Mouse (Mus musculus): ENCODE results near the gene Git2. TPM values are rescaled to one million over a fixed set of nuclear protein-coding genes. Genes with fewer than 3 reads are reported as not detected.

The Git2 gene
- total and polyA plus RNA-seq, 2 experiments from 2014 or later: 33.8 to 41.8 TPM

GRCm38 (mm10) chr5:114719003-114719927 lies 56.1 kb downstream of the Git2 start:
- Histone ChIP-seq H3K27me3 (ENCODE audit: insufficient read depth, low read length) (no peaks in the 10 kb centered on the region), H3K36me3 (ENCODE audit: insufficient read depth, low read length) (peaks cover 76% of the 10 kb centered on the region), H3K4me3 (ENCODE audit: low read depth, low read length) (no peak overlapping the region), H3K27ac (ENCODE audit: low read depth, low read length) (no peak overlapping the region), H3K9me3 (ENCODE audit: low read length) (0 out of 2 replicates have a peak, but pooled peaks cover under 1% of the 10 kb centered on the region), H3K4me2 (ENCODE audit: low read depth, low read length, poor library complexity, severe bottlenecking) (no peak overlapping the region), H3K4me1 (ENCODE audit: insufficient read depth, low read length) (no peaks in the 10 kb centered on the region), H3K9ac (replicated peaks; ENCODE audit: low read length, poor library complexity, severe bottlenecking) (no peak overlapping the region)
- no peak for TF ChIP-seq CTCF (IDR thresholded peaks at IDR 0.05)
- 92% methylated on average over 20 of the region's 20 CpGs for WGBS
- DNase-seq (ENCODE audit: low spot score) (no peak), ATAC-seq (ENCODE audit: low FRiP score) (no peak)

GRCm38 (mm10) chr5:114718483-114718882 lies 56.8 kb downstream of the Git2 start:
- Histone ChIP-seq H3K4me1 (ENCODE audit: insufficient read depth, low read length) (no peaks in the 10 kb centered on the region), H3K27ac (ENCODE audit: low read depth, low read length) (no peak overlapping the region), H3K36me3 (ENCODE audit: insufficient read depth, low read length) (peaks cover 79% of the 10 kb centered on the region), H3K9me3 (ENCODE audit: low read length) (no peaks in the 10 kb centered on the region), H3K4me2 (ENCODE audit: low read depth, low read length, poor library complexity, severe bottlenecking) (no peak overlapping the region), H3K9ac (replicated peaks; ENCODE audit: low read length, poor library complexity, severe bottlenecking) (no peak overlapping the region), H3K4me3 (ENCODE audit: low read depth, low read length) (no peak overlapping the region), H3K27me3 (ENCODE audit: insufficient read depth, low read length) (no peaks in the 10 kb centered on the region)
- TF ChIP-seq CTCF (IDR thresholded peaks at IDR 0.05): no peak
- DNase-seq (ENCODE audit: low spot score) (peak; percentile 24), ATAC-seq (ENCODE audit: low FRiP score) (no peak)
- 86% methylated on average over 13 of the region's 13 CpGs for WGBS

- ATAC-seq (ENCODE audit: low FRiP score) (no peak), DNase-seq (ENCODE audit: low spot score) (no peak)
- 97% methylated on average over 8 of the region's 8 CpGs for WGBS
- Histone ChIP-seq H3K9ac (replicated peaks; ENCODE audit: low read length, poor library complexity, severe bottlenecking) (no peak overlapping the region), H3K4me1 (ENCODE audit: insufficient read depth, low read length) (no peaks in the 10 kb centered on the region), H3K4me2 (ENCODE audit: low read depth, low read length, poor library complexity, severe bottlenecking) (no peak overlapping the region), H3K36me3 (ENCODE audit: insufficient read depth, low read length) (peaks cover 83% of the 10 kb centered on the region), H3K4me3 (ENCODE audit: low read depth, low read length) (no peak overlapping the region), H3K9me3 (ENCODE audit: low read length) (no peaks in the 10 kb centered on the region), H3K27me3 (ENCODE audit: insufficient read depth, low read length) (no peaks in the 10 kb centered on the region), H3K27ac (ENCODE audit: low read depth, low read length) (no peak overlapping the region)
- TF ChIP-seq CTCF (IDR thresholded peaks at IDR 0.05): no peak
Measured at GRCm38 (mm10) chr5:114717937-114718336, 57.4 kb downstream of the Git2 start.

- H3K9ac ChIP-seq (replicated peaks; ENCODE audit: low read length, poor library complexity, severe bottlenecking): no peak overlapping the region
- H3K36me3 ChIP-seq (ENCODE audit: insufficient read depth, low read length): peaks cover 80% of the 10 kb centered on the region
- 91% methylated on average over 12 of the region's 12 CpGs for WGBS
- H3K27me3 ChIP-seq (ENCODE audit: insufficient read depth, low read length): no peaks in the 10 kb centered on the region
- no peak overlapping the region for H3K4me2 ChIP-seq (ENCODE audit: low read depth, low read length, poor library complexity, severe bottlenecking)
- DNase-seq (ENCODE audit: low spot score) (no peak), ATAC-seq (ENCODE audit: low FRiP score) (no peak)
- no peaks in the 10 kb centered on the region for H3K4me1 ChIP-seq (ENCODE audit: insufficient read depth, low read length)
- H3K4me3 ChIP-seq (ENCODE audit: low read depth, low read length): no peak overlapping the region
- TF ChIP-seq CTCF (IDR thresholded peaks at IDR 0.05): no peak
- H3K27ac ChIP-seq (ENCODE audit: low read depth, low read length): no peak overlapping the region
- H3K9me3 ChIP-seq (ENCODE audit: low read length): no peaks in the 10 kb centered on the region
Measured at GRCm38 (mm10) chr5:114717292-114717691, 58.0 kb downstream of the Git2 start.

GRCm38 (mm10) chr5:114714551-114714950 lies 60.8 kb downstream of the Git2 start:
- no peak for TF ChIP-seq CTCF (IDR thresholded peaks at IDR 0.05)
- no peaks in the 10 kb centered on the region for H3K4me1 ChIP-seq (ENCODE audit: insufficient read depth, low read length)
- no peak overlapping the region for H3K27ac ChIP-seq (ENCODE audit: low read depth, low read length)
- H3K27me3 ChIP-seq (ENCODE audit: insufficient read depth, low read length): no peaks in the 10 kb centered on the region
- H3K4me2 ChIP-seq (ENCODE audit: low read depth, low read length, poor library complexity, severe bottlenecking): no peak overlapping the region
- ATAC-seq (ENCODE audit: low FRiP score) (no peak), DNase-seq (ENCODE audit: low spot score) (no peak)
- H3K4me3 ChIP-seq (ENCODE audit: low read depth, low read length): no peak overlapping the region
- H3K9me3 ChIP-seq (ENCODE audit: low read length): no peaks in the 10 kb centered on the region
- no peak overlapping the region for H3K9ac ChIP-seq (replicated peaks; ENCODE audit: low read length, poor library complexity, severe bottlenecking)
- WGBS: 90% methylated on average over 18 of the region's 18 CpGs
- peaks cover 72% of the 10 kb centered on the region for H3K36me3 ChIP-seq (ENCODE audit: insufficient read depth, low read length)

- Histone ChIP-seq H3K36me3 (ENCODE audit: insufficient read depth, low read length) (peaks cover 24% of the 10 kb centered on the region), H3K27ac (ENCODE audit: low read depth, low read length) (no peak overlapping the region), H3K4me1 (ENCODE audit: insufficient read depth, low read length) (no peaks in the 10 kb centered on the region), H3K9ac (replicated peaks; ENCODE audit: low read length, poor library complexity, severe bottlenecking) (no peak overlapping the region), H3K9me3 (ENCODE audit: low read length) (no peaks in the 10 kb centered on the region), H3K27me3 (ENCODE audit: insufficient read depth, low read length) (no peaks in the 10 kb centered on the region), H3K4me2 (ENCODE audit: low read depth, low read length, poor library complexity, severe bottlenecking) (no peak overlapping the region), H3K4me3 (ENCODE audit: low read depth, low read length) (no peak overlapping the region)
- DNase-seq (ENCODE audit: low spot score): no peak
- 95% methylated on average over 21 of the region's 21 CpGs for WGBS
- TF ChIP-seq CTCF (IDR thresholded peaks at IDR 0.05): no peak
- no peak for ATAC-seq (ENCODE audit: low FRiP score)
Measured at GRCm38 (mm10) chr5:114709357-114709756, 66.0 kb downstream of the Git2 start.

Measured in midbrain, postnatal 0 days (tissue).